Mouse (Mus musculus) urinary bladder, postnatal 36 days (tissue): Measurements from ENCODE around the gene Atg101.
"Not testable (repeated sequence)": the region's sequence is repeated elsewhere in the genome, so short reads cannot be mapped to it uniquely, and the experiment has no call there.

Source experiments
- DNase-seq, 2 experiments: peaks; one replicate each; pipeline ENCODE4 v3.0.0; 2022; ENCODE audit warnings: low spot score in 2 of 2, mixed read lengths in 1 of 2

Gene Atg101

DNA sequence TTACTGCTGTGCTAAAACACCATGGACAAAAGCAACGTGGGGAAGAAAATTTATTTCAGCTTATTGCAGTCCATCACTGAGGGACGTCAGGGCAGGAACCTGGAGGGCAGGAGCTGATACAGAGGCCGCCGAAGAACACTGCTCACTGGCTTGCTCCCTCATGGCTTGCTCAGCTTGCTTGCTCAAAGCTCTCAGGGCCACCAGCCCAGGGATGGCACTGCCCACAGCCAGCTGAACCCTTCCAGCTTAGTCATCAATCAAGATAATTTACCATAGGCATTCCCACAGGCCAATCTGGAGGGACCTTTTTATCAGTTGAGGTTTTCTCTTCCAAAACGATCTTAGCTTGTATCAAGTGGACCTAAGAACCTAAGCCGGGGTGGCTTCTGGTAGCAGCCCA lies 27.9 kb downstream of the Atg101 start:
- no peak for DNase-seq

DNA sequence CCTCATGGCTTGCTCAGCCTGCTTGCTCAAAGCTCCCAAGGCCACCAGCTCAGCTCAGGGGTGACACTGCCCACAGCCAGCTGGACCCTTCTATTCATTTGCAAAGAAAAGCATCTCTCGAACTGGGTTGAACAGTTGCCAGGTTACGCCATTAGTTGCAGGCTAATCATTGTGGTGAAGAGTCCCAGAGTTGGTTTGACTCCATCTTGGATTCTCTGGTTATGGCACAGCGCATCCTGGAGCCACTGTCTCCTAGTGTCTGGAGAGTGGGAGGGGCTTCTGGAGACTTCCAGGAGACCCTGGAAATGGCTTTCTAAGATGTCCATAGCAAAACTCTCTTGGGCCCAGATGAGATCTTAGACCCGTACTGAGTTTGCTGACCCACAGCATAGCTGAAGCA lies 31.3 kb downstream of the Atg101 start:
- no peak for DNase-seq

DNA sequence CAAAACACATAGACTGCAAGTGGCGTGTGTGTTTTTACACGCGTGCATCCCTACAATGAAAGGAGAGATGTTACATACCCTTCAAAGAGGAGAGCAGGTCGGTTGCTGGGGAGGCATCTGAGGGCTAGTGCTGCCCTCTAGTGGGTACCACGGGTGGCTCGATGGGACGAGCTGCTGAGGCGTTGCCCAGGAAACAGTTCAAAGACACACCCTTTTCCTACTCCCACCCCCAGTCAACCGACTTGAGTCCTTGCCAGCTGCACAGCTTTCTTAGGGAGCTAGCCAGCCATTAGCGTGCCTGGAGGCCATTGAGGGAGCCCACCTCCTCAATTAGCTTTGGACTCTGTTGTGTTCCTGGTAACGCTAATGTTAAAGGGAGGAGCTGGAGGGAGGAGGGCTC lies 31.8 kb downstream of the Atg101 start:
- DNase-seq, result peak; percentile 83 to 90

DNA sequence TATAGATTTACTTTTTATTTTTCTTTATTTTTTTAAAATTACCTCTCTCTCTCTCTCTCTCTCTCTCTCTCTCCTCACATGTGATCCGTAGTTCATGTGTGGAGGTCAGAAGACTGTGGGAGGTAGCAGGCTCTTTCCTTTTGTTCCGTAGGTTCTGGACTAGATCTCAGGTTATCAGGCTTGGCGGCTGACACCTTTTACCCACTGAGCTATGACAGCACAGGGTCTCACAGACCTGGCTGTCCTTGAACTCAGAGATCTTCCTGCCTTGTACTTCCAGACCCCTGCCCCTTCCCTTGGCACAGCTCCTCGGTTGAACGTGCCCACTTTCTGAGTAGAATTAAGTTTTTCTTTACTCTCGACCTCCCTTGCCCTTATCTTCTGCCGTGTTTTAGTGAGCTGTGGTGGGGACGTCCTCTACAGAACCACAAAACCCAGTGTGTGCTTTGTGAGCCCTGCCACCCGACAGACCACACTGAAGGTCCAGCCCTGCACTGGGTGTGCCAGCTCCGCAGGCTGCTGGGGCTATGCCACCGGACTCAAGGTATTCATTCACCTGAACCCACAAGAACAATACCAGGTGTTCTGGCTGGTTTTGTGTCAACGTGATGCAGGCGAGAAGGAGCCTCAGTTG lies 32.3 kb downstream of the Atg101 start:
- DNase-seq, result no peak

DNA sequence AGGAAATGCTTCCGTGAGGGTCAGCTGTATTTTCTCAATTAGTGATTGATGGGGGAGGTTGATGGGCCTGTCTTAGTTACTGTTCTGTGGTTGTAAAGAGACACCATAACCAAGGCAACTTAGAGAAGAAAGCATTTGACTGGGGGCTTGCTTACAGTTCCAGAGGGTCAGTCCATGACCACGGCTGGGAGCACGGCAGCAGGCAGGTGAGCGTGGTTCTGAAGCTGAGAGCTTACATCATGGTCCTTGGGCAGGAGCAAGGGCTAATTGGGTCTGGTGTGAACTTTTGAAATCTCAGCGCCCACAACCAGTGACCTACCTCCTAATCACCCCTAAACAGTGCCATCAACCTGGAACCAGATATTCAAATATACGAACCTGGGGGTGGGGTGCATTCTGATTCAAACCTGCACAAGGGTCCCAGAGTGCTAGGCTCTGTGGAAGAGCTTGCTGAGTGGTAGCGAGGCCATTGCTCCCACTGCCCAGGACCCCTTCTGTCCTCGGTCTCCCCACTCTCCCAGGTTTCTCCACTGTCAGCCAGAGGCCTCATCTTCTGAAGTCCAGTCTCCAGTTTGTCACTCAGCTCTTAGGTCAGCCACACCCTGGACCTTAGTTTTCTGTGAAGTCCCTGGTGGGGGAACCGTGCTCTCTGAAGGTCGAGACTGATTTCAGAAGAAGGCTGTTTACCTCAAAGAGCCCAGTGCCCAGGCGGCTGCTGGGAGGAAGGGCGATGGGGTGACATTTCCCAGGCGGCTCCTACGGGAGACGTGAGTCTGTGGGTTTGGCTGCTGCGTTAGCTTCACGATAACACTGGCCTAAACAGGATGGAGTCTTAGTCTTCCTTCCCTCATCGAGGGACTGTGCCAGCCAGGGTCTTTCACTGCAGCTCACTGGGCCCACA lies 33.1 kb downstream of the Atg101 start:
- DNase-seq, result no peak

DNA sequence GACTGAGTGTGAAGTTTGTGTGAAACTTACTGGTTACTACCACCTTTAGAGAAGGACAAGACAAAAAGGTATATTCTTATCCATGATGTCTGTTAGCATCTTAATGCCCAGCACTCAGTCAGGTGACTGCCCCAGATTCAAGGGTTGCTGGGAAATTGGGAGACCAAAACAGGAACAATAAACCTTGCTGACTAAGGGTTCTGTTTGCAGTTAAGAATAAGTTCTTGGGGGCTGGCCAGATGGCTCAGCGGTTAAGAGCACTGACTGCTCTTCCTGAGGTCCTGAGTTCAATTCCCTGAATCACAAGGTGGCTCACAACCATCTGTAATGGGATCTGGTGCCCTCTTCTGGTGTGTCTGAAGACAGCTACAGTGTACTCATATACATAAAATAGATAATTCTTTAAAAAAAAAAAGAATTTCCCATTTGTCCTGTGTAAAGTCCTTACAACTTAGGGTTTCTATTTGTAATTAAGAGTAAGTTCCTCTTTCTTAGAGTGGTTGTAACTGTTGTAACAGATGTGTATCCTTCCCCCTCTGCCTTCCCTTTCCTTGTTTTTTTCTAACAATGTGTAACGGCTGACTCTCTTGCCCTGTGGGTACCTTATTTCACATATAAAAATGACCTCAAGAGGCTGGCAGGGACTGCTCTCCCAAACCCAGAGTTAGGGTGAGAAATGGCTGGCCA lies 33.9 kb downstream of the Atg101 start:
- DNase-seq, result no peak

DNA sequence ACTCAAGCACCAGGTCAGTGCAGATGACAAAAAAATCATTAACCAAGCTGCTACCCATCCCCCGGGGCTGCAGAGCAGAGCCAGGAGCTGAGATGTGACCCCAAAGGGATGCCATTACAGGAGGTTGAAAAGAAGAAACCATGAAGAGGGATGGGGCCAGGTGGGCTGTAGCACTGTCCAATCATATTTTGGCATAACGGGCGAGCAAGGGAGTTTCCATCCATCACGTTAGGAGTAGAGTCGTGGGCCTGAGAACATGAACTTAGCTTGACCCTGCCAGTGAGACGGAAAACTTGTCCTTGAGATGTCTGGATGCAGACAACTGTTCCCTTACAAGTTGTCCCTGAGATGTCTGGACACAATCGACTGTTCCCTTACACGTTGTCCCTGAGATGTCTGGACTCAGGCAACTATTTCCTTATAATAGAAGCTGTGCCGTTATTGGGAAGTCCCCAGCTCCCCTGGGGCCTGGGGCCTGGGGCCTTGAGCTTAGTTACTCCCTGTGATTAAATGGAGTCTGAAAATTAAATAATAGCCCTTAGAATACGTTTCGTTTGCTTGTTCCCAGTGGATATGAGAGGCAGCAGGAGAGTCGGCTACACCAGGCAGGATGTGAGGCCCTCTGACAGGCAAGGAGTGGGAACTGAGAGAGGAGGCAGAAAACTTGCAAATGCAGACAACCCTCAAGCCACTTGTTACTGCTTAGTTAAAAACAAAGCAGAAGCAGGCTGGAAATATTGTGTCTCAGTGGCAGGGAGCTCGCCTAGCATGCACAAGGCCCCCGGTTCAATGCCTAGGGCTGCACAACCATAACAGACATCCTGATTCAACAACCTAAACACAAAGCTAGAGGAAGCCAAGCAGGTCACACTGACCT lies 35.1 kb downstream of the Atg101 start:
- DNase-seq, result no peak

DNA sequence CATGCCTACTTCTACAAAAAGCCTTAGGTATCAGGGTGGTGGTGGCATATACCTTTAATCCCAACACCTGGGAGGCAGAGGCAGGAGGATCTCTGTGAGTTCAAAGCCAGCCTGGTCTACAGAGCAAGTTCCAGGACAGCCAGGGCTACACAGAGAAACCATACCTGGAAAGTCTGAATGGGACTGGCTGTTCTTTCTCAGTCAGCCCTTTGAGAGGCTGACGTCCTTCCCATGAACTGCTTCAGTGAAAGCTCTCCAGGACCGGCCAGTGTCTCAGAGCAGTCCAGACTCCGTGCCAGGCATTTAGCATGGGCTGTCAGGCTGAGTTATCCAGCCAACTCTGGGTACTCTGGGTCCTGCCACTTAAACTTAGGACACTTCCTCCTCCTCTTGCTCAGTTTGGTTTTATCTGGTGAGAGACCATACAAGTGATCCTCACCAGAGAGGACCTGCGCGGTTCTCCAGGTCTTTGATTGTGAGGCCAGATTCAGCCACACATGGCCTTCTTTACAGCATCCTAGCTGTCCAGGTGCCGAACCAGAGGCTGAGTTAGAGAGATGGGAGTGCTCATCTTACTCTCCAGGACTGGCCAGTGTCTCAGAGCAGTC lies 36.0 kb downstream of the Atg101 start:
- no peak for DNase-seq

DNA sequence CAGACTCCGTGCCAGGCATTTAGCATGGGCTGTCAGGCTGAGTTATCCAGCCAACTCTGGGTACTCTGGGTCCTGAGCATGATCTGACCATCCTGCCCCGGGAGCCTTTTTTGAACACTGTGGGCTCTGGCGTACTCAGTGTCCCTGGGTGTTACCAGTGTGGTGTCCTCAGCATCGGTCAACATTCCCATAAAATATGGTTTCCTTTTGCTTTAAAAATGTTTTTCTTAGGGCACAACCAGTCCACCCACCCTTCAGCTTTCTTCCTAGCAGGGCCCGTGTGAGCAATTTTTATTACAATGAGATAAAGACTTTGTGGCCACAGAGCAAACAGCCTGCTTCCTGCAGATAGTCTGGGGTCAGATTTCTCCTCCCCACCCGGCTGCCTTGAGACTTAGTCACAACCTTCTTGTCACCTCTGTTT lies 36.6 kb downstream of the Atg101 start:
- peak; percentile 49 to 64 for DNase-seq

DNA sequence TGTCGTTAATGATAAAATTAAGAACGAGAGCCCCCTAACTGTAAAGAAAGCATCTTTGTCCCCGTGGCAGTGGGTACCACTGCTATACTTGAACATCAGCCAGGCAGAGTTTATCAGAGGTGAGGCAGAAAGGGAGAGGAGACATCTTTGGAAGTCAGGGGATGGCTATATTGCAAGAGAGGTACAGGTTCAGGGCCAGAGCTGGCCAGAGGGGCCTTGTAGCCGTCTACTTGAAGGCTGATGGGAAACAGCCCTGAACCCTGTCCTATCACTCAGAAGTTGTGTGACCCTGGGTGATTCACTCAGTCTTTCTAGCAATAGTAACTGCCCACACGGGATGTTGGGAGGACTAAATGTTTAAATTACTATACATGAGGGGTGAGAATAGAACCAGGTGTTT lies 37.1 kb downstream of the Atg101 start:
- no peak for DNase-seq

DNA sequence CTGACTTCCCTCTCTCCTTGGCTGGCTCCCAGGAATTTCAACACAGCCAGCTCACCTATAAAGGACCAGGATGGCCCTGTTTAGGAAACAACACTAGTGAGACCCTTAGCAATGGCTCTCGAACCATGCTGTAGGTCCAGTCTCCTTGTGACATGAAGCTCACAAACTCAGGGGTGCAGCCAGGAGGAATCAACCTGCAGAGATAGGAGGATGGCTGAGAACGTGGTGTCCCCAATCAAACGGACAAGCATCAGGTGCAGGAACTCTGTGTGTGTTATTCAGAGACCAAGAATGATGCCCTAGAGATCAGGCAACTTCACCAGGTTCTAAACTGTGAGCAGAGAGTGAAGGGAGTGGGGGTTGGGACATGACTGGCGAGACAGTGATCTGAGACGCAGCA lies 38.0 kb downstream of the Atg101 start:
- no peak for DNase-seq

DNA sequence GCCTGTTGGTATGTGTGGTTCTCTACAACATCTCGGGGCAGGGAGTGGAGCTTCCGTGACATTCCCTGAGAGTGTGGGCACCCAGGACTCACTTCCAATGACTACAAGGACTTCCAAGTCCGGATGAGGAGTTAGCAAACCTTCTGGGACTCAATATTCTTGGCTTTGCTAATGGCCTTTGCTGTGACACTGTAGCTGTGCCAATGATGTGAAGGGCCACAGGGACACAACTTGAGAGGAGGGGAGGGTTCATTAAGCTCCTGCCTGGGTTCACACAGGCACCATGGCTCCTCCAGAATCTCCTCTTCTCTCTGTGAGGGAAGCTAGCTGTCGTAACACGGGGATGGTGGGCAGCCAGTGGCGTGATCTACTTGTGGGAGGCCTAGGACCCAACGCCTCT lies 38.6 kb downstream of the Atg101 start:
- no peak for DNase-seq

DNA sequence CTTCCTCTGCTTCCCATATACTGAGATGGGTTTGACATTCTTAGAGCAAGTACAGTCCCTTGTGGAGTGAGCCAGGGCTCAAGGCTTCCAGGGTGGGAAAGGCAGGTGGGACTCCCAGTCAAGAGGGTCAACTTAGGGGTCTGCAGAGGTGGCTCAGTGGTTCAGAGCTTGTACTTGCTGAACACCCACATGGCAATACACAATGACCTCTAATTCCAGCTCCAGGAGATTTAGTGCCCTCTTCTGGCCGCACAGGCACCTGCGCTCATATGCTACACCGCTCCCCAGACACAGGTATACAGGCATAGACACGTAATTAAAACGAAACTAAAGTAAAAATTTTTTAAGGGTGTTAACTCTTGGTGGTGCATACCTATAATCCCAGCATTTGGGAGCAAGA lies 39.4 kb downstream of the Atg101 start:
- no peak for DNase-seq

DNA sequence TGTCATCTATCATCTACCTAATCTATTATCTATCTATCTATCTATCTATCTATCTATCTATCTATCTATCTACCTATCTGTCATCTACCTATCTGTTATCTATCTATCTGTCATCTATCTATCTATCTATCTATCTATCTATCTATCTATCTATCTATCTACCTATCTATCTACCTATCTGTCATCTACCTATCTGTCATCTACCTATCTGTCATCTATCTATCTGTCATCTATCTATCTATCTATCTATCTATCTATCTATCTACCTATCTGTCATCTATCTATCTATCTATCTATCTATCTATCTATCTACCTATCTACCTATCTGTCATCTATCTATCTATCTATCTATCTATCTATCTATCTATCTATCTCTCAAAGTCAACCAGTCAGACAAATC lies 40.3 kb downstream of the Atg101 start:
- DNase-seq, result not testable (repeated sequence)

DNA sequence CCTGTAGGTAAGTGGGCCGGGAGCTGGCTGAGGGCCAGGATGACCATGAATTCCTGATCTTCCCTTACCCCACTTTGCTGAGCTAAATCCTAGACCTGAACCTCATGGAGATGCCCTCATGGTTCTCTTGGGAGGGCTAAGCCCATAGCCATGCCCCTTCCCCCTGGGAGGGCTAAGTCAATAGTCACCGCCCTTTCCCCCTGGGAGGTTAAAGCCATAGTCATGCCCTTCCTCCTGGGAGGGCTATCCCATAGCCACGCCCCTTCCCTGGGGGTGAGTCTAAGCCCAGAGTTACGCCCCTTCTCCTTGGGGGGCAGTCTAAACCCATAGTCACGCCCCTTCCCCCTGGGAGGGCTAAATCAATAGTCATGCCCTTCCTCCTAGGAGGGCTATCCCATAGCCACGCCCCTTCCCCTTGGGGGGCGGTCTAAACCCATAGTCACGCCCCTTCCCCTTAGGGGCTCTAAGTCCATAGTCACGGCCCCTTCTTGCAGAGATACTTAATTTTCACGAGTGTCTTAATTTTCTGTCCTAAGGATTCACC lies 42.0 kb downstream of the Atg101 start:
- no peak for DNase-seq

DNA sequence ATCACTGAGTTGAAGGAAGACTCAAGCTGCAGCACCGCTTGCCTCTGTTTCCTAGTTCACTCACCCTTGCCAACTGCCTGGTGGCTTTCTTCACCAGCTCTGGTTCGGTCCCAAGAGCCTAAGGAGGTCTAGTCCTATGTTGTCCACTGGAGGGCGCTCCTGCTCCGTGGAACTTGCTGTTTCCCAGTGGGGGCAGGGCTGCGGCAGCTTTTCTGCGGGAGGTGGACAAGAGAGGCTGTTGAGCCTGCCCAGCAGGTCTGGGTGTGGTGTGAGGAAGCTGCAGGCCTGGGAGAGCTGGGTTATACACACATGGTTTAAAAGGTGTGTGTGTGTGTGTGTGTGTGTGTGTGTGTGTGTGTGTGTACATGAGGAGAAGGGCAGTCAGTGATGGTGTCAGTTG lies 43.2 kb downstream of the Atg101 start:
- DNase-seq, result peak; percentile 95

DNA sequence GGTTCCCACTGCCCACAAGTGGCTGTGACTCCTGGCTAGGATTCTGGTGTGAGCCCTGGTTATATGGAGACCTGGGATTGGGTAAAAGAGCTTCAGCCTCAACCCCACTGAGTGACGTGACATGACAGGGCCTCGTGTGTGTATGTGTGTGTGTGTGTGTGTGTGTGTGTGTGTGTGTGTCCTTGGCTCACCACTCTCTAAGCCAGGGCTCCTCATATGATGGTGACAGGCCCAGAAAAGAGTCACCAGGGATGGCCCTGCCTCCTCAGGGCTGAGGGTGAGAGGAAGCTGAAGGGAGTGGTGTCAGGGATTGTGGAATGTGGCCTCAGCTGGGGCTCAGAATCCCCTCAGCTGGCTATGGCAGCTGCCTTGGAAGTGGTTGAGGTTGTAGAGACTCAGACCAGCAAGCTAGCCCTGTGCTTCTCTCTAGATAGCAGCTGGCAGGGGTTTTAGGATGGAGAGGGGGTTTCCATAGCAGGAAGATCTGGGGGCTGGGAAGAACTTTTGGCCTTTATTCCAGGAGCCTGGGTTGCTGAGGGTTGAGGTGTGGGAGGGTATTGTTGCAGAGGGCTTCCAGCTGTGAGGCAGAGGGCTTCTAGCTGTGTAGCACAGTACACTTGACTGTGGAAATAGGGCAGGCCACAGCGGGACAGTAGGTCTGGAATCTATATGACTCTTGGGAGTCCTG lies 44.9 kb downstream of the Atg101 start:
- DNase-seq, result no peak

DNA sequence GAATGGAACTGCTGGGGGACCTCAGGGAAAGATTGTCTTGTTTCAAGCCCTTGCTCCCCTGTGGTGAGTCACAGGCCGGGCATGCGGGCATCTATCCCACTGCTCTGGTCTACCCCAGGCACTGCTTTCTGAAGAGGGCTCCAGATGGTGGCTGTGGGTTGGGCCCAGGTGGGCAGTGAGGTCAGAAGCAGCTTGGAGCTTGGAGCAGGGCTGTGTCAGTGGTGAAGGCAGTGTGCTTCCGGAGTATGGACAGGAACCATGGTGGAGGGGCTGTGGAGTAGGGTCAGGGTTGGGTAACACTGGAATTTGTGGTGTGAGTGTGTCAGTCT lies 45.5 kb downstream of the Atg101 start:
- DNase-seq, result no peak

DNA sequence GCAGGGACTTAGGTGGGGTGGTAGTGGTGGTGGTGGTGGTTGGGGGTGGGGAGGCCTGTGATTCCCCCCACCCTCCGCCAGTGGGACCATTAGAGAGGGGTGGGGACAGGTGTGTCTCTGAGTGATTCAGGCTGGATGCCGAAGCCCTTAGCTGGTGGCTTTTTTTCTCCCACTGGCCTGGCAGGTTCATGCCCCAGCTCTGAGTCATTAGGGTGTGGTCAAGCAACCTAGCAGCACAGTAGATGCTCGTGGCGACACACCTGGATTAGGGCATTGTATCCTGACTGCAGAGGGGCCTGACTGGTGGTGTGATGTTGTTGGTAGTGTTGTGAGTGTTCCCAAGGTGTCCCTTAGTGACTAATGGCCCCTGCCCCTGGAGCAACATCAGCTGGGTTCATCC lies 47.0 kb downstream of the Atg101 start:
- DNase-seq, result peak; percentile 69 to 71

DNA sequence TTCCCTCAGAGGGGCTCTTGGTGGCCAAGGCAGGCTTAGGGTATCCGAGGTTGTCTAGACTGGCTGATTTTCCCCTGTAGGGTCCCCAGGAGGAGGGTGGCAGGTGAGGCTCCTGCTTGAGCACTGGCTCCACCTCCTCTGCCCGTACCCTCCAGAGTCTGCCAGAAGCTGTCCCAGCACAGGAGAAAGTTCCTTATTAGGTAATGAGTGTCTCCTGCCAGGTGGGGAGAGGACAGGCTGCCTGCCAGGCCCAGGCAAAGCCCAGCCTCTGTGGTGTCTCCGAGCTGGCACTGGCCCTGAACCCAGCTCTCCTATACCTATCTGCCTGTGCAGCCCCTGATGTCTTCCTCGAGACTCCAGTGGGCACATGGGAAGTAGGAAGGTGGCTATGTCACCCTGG lies 48.3 kb downstream of the Atg101 start:
- peak in 1 of 2 experiments; percentile 37 for DNase-seq

DNA sequence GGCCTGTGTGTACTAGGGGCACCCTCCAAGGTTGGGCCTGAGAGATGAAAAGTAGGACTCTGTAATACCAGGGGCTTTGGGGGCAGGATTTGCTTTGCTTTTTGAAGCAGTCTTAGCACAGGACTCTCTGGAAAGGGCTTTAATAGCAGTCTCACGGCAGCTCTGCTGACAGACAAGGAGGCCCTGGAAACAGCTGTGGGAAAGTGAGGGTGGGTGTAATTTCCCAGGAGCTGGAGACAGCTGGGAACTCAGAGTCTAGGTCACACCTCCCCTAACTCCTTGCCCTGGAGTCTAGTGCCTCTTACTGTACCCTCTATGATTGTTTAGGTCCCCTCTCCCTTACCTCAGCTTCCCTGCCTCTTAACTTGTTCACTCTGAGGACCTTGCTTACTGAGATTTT lies 49.1 kb downstream of the Atg101 start:
- no peak for DNase-seq
